ENCODE assay signal across 12 mouse cellular contexts in the genomic region with DNA sequence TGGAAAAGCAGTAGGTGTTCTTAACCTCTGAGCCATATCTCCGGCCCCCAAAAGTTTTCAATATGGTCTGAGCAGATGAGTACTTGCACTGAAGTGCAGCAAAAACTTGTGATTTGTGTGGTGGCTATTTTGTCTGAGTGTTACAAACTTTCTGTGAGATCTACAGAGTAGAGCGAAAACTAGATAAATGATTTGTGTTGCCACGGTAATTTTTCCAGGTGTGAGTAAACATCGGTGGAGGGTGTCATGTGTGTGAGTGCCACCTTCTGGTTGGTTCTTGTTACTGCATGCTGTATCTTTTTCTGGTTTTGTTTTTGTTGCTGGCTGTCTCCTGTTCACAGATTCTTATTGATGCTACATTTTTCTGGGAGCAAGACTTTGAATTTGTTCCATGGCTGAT. TPM values are rescaled to one million over a fixed set of nuclear protein-coding genes. Genes with fewer than 3 reads are reported as not detected.
DNase-seq lines count a peak whose midpoint lies in the region; ATAC-seq and TF ChIP-seq lines count a peak whose summit lies in the region.
"Had no signal": no experiment of that assay in that cellular context is flagged by ENCODE, and none has a peak within 500 bp of the region (broad histone marks: within the 10 kb centered on the region; RNA-seq: fewer than 3 reads in every experiment).

No protein-coding gene starts in this region.

- H3K27ac ChIP-seq in heart, adult 2 months = no peak overlapping the region
- no peak overlapping the region for H3K27ac ChIP-seq in lung, embryonic 14.5 days (ENCODE audit: low read depth)
- no peak overlapping the region for H3K27ac ChIP-seq in limb, embryonic 10.5 days
- H3K27ac ChIP-seq: embryonic facial prominence, embryonic 13.5 days; liver, embryonic 13.5 days had no signal

- H3K9me3 ChIP-seq in lung, embryonic 14.5 days (ENCODE audit: low read depth, low read length) = no peaks in the 10 kb centered on the region
- no peaks in the 10 kb centered on the region for H3K9me3 ChIP-seq in limb, embryonic 10.5 days (replicated peaks)
- H3K9me3 ChIP-seq: embryonic facial prominence, embryonic 13.5 days; liver, embryonic 13.5 days had no signal

- intact Hi-C loops in heart, adult 2 months (cut with DNase I) = no loop called here

- WGBS in heart, adult 2 months = 37% methylated on average over 4 of the region's 4 CpGs
- 37% methylated on average over 4 of the region's 4 CpGs for WGBS in lung, embryonic 14.5 days
- 47% methylated on average over 4 of the region's 4 CpGs for WGBS in limb, embryonic 10.5 days

- H3K36me3 ChIP-seq in heart, adult 2 months (ENCODE audit: control insufficient read depth, insufficient read depth, low read length) = no peaks in the 10 kb centered on the region
- no peaks in the 10 kb centered on the region for H3K36me3 ChIP-seq in lung, embryonic 14.5 days (ENCODE audit: insufficient read depth)
- H3K36me3 ChIP-seq in limb, embryonic 10.5 days = no peaks in the 10 kb centered on the region
- H3K36me3 ChIP-seq: embryonic facial prominence, embryonic 13.5 days; liver, embryonic 13.5 days had no signal

- H3K79me2 ChIP-seq in heart, adult 2 months (replicated peaks; ENCODE audit: control insufficient read depth, insufficient read depth, low read length) = no peaks in the 10 kb centered on the region

- H3K4me1 ChIP-seq in heart, adult 2 months (ENCODE audit: control insufficient read depth, insufficient read depth, low read length) = no peaks in the 10 kb centered on the region
- no peaks in the 10 kb centered on the region for H3K4me1 ChIP-seq in lung, embryonic 14.5 days (ENCODE audit: insufficient read depth)
- no peaks in the 10 kb centered on the region for H3K4me1 ChIP-seq in limb, embryonic 10.5 days
- H3K4me1 ChIP-seq: embryonic facial prominence, embryonic 13.5 days; liver, embryonic 13.5 days had no signal

- H3K9ac ChIP-seq in heart, adult 2 months (ENCODE audit: low read depth, low read length) = no peak overlapping the region
- H3K9ac ChIP-seq in lung, embryonic 14.5 days = no peak overlapping the region
- H3K9ac ChIP-seq: embryonic facial prominence, embryonic 13.5 days; liver, embryonic 13.5 days had no signal

- ATAC-seq in lung, embryonic 14.5 days (ENCODE audit: insufficient read depth) = no peak

- peak; percentile 75 for TF ChIP-seq CTCF in heart, adult 2 months (IDR thresholded peaks at IDR 0.05)
- peak; percentile 62 for TF ChIP-seq CTCF in lung, embryonic 14.5 days (IDR thresholded peaks at IDR 0.05; ENCODE audit: low read depth)
- peak; percentile 41; the same call in 1 of the 2 replicates for TF ChIP-seq CTCF in brain, embryonic 14.5 days (IDR thresholded peaks at IDR 0.05; ENCODE audit: borderline replicate concordance, extremely low read depth, insufficient read depth, insufficient read length)

- no peaks in the 10 kb centered on the region for H3K27me3 ChIP-seq in heart, adult 2 months (ENCODE audit: control insufficient read depth, insufficient read depth, low read length)
- H3K27me3 ChIP-seq in lung, embryonic 14.5 days (ENCODE audit: insufficient read depth, low read length) = no peaks in the 10 kb centered on the region
- no peaks in the 10 kb centered on the region for H3K27me3 ChIP-seq in limb, embryonic 10.5 days (ENCODE audit: low read depth, poor library complexity, severe bottlenecking)
- H3K27me3 ChIP-seq: embryonic facial prominence, embryonic 13.5 days; liver, embryonic 13.5 days had no signal

- DNase-seq in heart, adult 2 months = no peak
- no peak for DNase-seq in heart, adult 9 months (ENCODE audit: low spot score in 2 of 2)
- DNase-seq in lung, embryonic 14.5 days = peak; percentile 15
- DNase-seq in lung, adult 18-20 months = no peak
- DNase-seq in brain, embryonic 14.5 days (ENCODE audit: low read depth) = no peak
- peak; percentile 1 for DNase-seq in naive thymus-derived CD4-positive, alpha-beta T cell, adult 2 months (ENCODE audit: low read depth)
- DNase-seq in right cerebral cortex, postnatal 10 days (ENCODE audit: low spot score in 2 of 2) = no peak
- no peak for DNase-seq in limb, embryonic 10.5 days (ENCODE audit: low spot score)
- DNase-seq: liver, embryonic 13.5 days had no signal

- no peak overlapping the region for H3K4me3 ChIP-seq in heart, adult 2 months
- H3K4me3 ChIP-seq in lung, embryonic 14.5 days (ENCODE audit: low read depth, low read length) = no peak overlapping the region
- no peak overlapping the region for H3K4me3 ChIP-seq in limb, embryonic 10.5 days
- H3K4me3 ChIP-seq: embryonic facial prominence, embryonic 13.5 days; liver, embryonic 13.5 days had no signal

- no peak for TF ChIP-seq POLR2A in heart, adult 2 months (IDR thresholded peaks at IDR 0.05; ENCODE audit: insufficient read depth, low read depth, low read length)
- TF ChIP-seq POLR2A in brain, embryonic 14.5 days (IDR thresholded peaks at IDR 0.05; ENCODE audit: borderline replicate concordance, extremely low read depth, insufficient read depth, insufficient read length, poor library complexity, severe bottlenecking) = no peak

- H3K4me2 ChIP-seq in lung, embryonic 14.5 days = no peak overlapping the region
- H3K4me2 ChIP-seq: embryonic facial prominence, embryonic 13.5 days; liver, embryonic 13.5 days had no signal

- no peak for TF ChIP-seq EP300 in heart, adult 2 months (IDR thresholded peaks at IDR 0.05; ENCODE audit: insufficient read depth, low read depth, low read length)

RNA-seq across cellular contexts. Expression of a gene that starts 15.4 kb away (rescaled TPM):
- not detected for total RNA-seq in heart, adult 2 months (2021)
- not detected in 2 replicates for polyA plus RNA-seq in heart, adult 2 months (2012; rRNA removed)
- polyA plus RNA-seq in lung, embryonic 14.5 days (2014; fragmentation: Nextera tagmentation; extraction: Ambion mirVana) = not detected in 2 replicates
- 0.04 and 0.15 TPM in 2 replicates for polyA plus RNA-seq in brain, embryonic 14.5 days (2012; rRNA removed)
- 0.25 and 0.28 TPM in 2 replicates for polyA plus RNA-seq in limb, embryonic 10.5 days (2016; fragmentation: Nextera tagmentation; extraction: Ambion mirVana)
- polyA plus RNA-seq: heart, embryonic 16.5 days; large intestine, adult 2 months; liver, embryonic 13.5 days had no signal

Comparison
In these comparisons a context has a peak if more than half of its experiments do, and no peak if none do; other contexts are left out.
1. DNase-seq: peak in lung, embryonic 14.5 days (single experiment) and naive thymus-derived CD4-positive, alpha-beta T cell, adult 2 months (single experiment); none in heart, adult 2 months (0 of 2), heart, adult 9 months (0 of 2), lung, adult 18-20 months (0 of 2), brain, embryonic 14.5 days (single experiment), right cerebral cortex, postnatal 10 days (0 of 2) and limb, embryonic 10.5 days (single experiment).
2. Peak in every context shown above with its lines, with median percentiles within 50 percentile points of each other: CTCF ChIP-seq.